Comparison of ENCODE assay signal across 8 mouse cellular contexts in genomic region chr12:112873452-112874190, GRCm38 (mm10). TPM values are rescaled to one million over a fixed set of nuclear protein-coding genes. Genes with fewer than 3 reads are reported as not detected.
DNase-seq lines count a peak whose midpoint lies in the region; ATAC-seq lines count a peak whose summit lies in the region.

No protein-coding gene starts in this region.

- no peak overlapping the region for H3K9ac ChIP-seq in forebrain, embryonic 12.5 days
- no peak overlapping the region for H3K9ac ChIP-seq in hindbrain, embryonic 15.5 days
- peak overlapping the region; percentile 17; the same call in 1 of the 2 replicates for H3K9ac ChIP-seq in limb, embryonic 11.5 days (ENCODE audit: low read length)
- no peak overlapping the region for H3K9ac ChIP-seq in midbrain, embryonic 15.5 days
- no peak overlapping the region for H3K9ac ChIP-seq in stomach, embryonic 15.5 days

- H3K4me1 ChIP-seq in forebrain, embryonic 12.5 days = peaks cover 24% of the 10 kb centered on the region
- peaks cover 36% of the 10 kb centered on the region for H3K4me1 ChIP-seq in hindbrain, embryonic 15.5 days (replicated peaks)
- peaks cover 22% of the 10 kb centered on the region for H3K4me1 ChIP-seq in limb, embryonic 11.5 days (ENCODE audit: control insufficient read depth, insufficient read depth, low read length)
- peaks cover 33% of the 10 kb centered on the region for H3K4me1 ChIP-seq in midbrain, embryonic 15.5 days
- H3K4me1 ChIP-seq in stomach, embryonic 15.5 days = peaks cover 50% of the 10 kb centered on the region

- H3K27me3 ChIP-seq in forebrain, embryonic 12.5 days = peaks cover 86% of the 10 kb centered on the region
- H3K27me3 ChIP-seq in hindbrain, embryonic 15.5 days = peaks cover 63% of the 10 kb centered on the region
- peaks cover 51% of the 10 kb centered on the region for H3K27me3 ChIP-seq in limb, embryonic 11.5 days (ENCODE audit: control insufficient read depth, insufficient read depth, low read length)
- peaks cover 58% of the 10 kb centered on the region for H3K27me3 ChIP-seq in midbrain, embryonic 15.5 days (replicated peaks)
- peaks cover 52% of the 10 kb centered on the region for H3K27me3 ChIP-seq in stomach, embryonic 15.5 days (replicated peaks)

- 0 out of 2 replicates have a peak overlapping the region, but pooled peaks have one; percentile 2 for H3K4me3 ChIP-seq in forebrain, embryonic 12.5 days (replicated peaks)
- H3K4me3 ChIP-seq in hindbrain, embryonic 15.5 days = peak overlapping the region; percentile 30
- H3K4me3 ChIP-seq in limb, embryonic 11.5 days (ENCODE audit: low read depth, low read length) = peak overlapping the region; percentile 7; the same call in 1 of the 2 replicates
- peak overlapping the region; percentile 30 for H3K4me3 ChIP-seq in midbrain, embryonic 15.5 days
- H3K4me3 ChIP-seq in stomach, embryonic 15.5 days (replicated peaks) = peak overlapping the region; percentile 20; the same call in 1 of the 2 replicates

- no peak overlapping the region for H3K27ac ChIP-seq in forebrain, embryonic 12.5 days
- H3K27ac ChIP-seq in hindbrain, embryonic 15.5 days (replicated peaks) = no peak overlapping the region
- H3K27ac ChIP-seq in limb, embryonic 11.5 days (replicated peaks; ENCODE audit: low read depth, low read length) = 0 out of 2 replicates have a peak overlapping the region, but pooled peaks have one; percentile 51
- H3K27ac ChIP-seq in midbrain, embryonic 15.5 days = no peak overlapping the region
- H3K27ac ChIP-seq in stomach, embryonic 15.5 days = 0 out of 2 replicates have a peak overlapping the region, but pooled peaks have one; percentile 6

- H3K9me3 ChIP-seq in forebrain, embryonic 12.5 days = no peaks in the 10 kb centered on the region
- no peaks in the 10 kb centered on the region for H3K9me3 ChIP-seq in hindbrain, embryonic 15.5 days
- H3K9me3 ChIP-seq in limb, embryonic 11.5 days (ENCODE audit: control insufficient read depth, low read length) = no peaks in the 10 kb centered on the region
- no peaks in the 10 kb centered on the region for H3K9me3 ChIP-seq in midbrain, embryonic 15.5 days
- no peaks in the 10 kb centered on the region for H3K9me3 ChIP-seq in stomach, embryonic 15.5 days

- no peaks in the 10 kb centered on the region for H3K36me3 ChIP-seq in forebrain, embryonic 12.5 days (replicated peaks)
- H3K36me3 ChIP-seq in hindbrain, embryonic 15.5 days = no peaks in the 10 kb centered on the region
- no peaks in the 10 kb centered on the region for H3K36me3 ChIP-seq in limb, embryonic 11.5 days (ENCODE audit: control insufficient read depth, insufficient read depth, low read length)
- no peaks in the 10 kb centered on the region for H3K36me3 ChIP-seq in midbrain, embryonic 15.5 days (replicated peaks)
- H3K36me3 ChIP-seq in stomach, embryonic 15.5 days = no peaks in the 10 kb centered on the region

- 24% methylated on average over 18 of the region's 18 CpGs for WGBS in forebrain, embryonic 12.5 days
- WGBS in hindbrain, embryonic 15.5 days = 24% methylated on average over 18 of the region's 18 CpGs
- WGBS in limb, embryonic 11.5 days = 24% methylated on average over 18 of the region's 18 CpGs
- 22% methylated on average over 18 of the region's 18 CpGs for WGBS in midbrain, embryonic 15.5 days
- WGBS in stomach, embryonic 15.5 days = 19% methylated on average over 18 of the region's 18 CpGs

- ATAC-seq in forebrain, embryonic 12.5 days (ENCODE audit: low FRiP score) = peak; percentile 36
- peak; percentile 10; the same call in 1 of the 2 replicates for ATAC-seq in hindbrain, embryonic 15.5 days (ENCODE audit: low FRiP score, low read depth)
- peak; percentile 11; the same call in 1 of the 2 replicates for ATAC-seq in limb, embryonic 11.5 days (ENCODE audit: insufficient number of reproducible peaks, low FRiP score, low TSS enrichment, low read depth)
- ATAC-seq in midbrain, embryonic 15.5 days (replicated peaks) = no peak; the same call in 1 of the 2 replicates
- peak; percentile 28; the same call in 1 of the 2 replicates for ATAC-seq in stomach, embryonic 15.5 days (ENCODE audit: insufficient read depth, low FRiP score, low read depth)

- intact Hi-C loops in heart, postnatal 25 days (cut with DNase I) = loop anchor here (10.0 kb wide), 1 partner anchor 201 kb away; the partner anchor contains the start of gene Tex22

- peak; percentile 95 for DNase-seq in heart, adult 11 months
- no peak for DNase-seq in heart, postnatal 25 days (ENCODE audit: low spot score)
- DNase-seq in adrenal gland, postnatal 14 days = peak; percentile 88
- peak; percentile 78 for DNase-seq in limb, embryonic 11.5 days (ENCODE audit: low spot score)

- peak overlapping the region; percentile 29 for H3K4me2 ChIP-seq in forebrain, embryonic 12.5 days
- H3K4me2 ChIP-seq in hindbrain, embryonic 15.5 days = peak overlapping the region; percentile 55
- H3K4me2 ChIP-seq in limb, embryonic 11.5 days (ENCODE audit: low read depth, severe bottlenecking) = peak overlapping the region; percentile 28
- H3K4me2 ChIP-seq in midbrain, embryonic 15.5 days = peak overlapping the region; percentile 54
- H3K4me2 ChIP-seq in stomach, embryonic 15.5 days = peak overlapping the region; percentile 50

RNA-seq across cellular contexts. Expression of gene Gpr132, which starts 5.6 kb away (rescaled TPM):
- under 1 TPM in 1 of 2 experiments, not detected in 1; 0.23 TPM for total RNA-seq in heart, postnatal 25 days (2021)
- total RNA-seq in adrenal gland, postnatal 14 days (2021) = 0.30 and 3.4 TPM in 2 replicates
- not detected in 2 replicates for polyA plus RNA-seq in forebrain, embryonic 12.5 days (2016; fragmentation: Nextera tagmentation; extraction: Ambion mirVana)
- polyA plus RNA-seq in hindbrain, embryonic 15.5 days (2015; fragmentation: Nextera tagmentation; extraction: Ambion mirVana) = not detected in 2 replicates
- not detected in 2 replicates for polyA plus RNA-seq in limb, embryonic 11.5 days (2014; fragmentation: Nextera tagmentation; extraction: Ambion mirVana)
- polyA plus RNA-seq in midbrain, embryonic 15.5 days (2015; fragmentation: Nextera tagmentation; extraction: Ambion mirVana) = 0.06 and 0.11 TPM in 2 replicates
- 0.33 and 0.41 TPM in 2 replicates for polyA plus RNA-seq in stomach, embryonic 15.5 days (2015; fragmentation: Nextera tagmentation; extraction: Ambion mirVana)

RNA-seq across cellular contexts. Expression of gene Cdca4, which starts 44.4 kb away (rescaled TPM):
- 1 to 10 TPM; 6.4 to 7.6 TPM for total RNA-seq in heart, postnatal 25 days (2021)
- total RNA-seq in adrenal gland, postnatal 14 days (2021) = 19.9 and 21.4 TPM in 2 replicates
- 144 and 149 TPM in 2 replicates for polyA plus RNA-seq in forebrain, embryonic 12.5 days (2016; fragmentation: Nextera tagmentation; extraction: Ambion mirVana)
- 37.3 and 44.6 TPM in 2 replicates for polyA plus RNA-seq in hindbrain, embryonic 15.5 days (2015; fragmentation: Nextera tagmentation; extraction: Ambion mirVana)
- polyA plus RNA-seq in limb, embryonic 11.5 days (2014; fragmentation: Nextera tagmentation; extraction: Ambion mirVana) = 180 and 189 TPM in 2 replicates
- polyA plus RNA-seq in midbrain, embryonic 15.5 days (2015; fragmentation: Nextera tagmentation; extraction: Ambion mirVana) = 44.1 and 50.1 TPM in 2 replicates
- polyA plus RNA-seq in stomach, embryonic 15.5 days (2015; fragmentation: Nextera tagmentation; extraction: Ambion mirVana) = 97.0 and 100 TPM in 2 replicates

RNA-seq across cellular contexts. Expression of gene Jag2, which starts 56.0 kb away (rescaled TPM):
- total RNA-seq in heart, postnatal 25 days (2021) = 10 to 100 TPM; 22.4 to 34.7 TPM
- total RNA-seq in adrenal gland, postnatal 14 days (2021) = 18.6 and 20.8 TPM in 2 replicates
- 5.6 and 6.2 TPM in 2 replicates for polyA plus RNA-seq in forebrain, embryonic 12.5 days (2016; fragmentation: Nextera tagmentation; extraction: Ambion mirVana)
- 13.7 and 14.4 TPM in 2 replicates for polyA plus RNA-seq in hindbrain, embryonic 15.5 days (2015; fragmentation: Nextera tagmentation; extraction: Ambion mirVana)
- 4.0 and 4.7 TPM in 2 replicates for polyA plus RNA-seq in limb, embryonic 11.5 days (2014; fragmentation: Nextera tagmentation; extraction: Ambion mirVana)
- polyA plus RNA-seq in midbrain, embryonic 15.5 days (2015; fragmentation: Nextera tagmentation; extraction: Ambion mirVana) = 16.4 and 18.4 TPM in 2 replicates
- polyA plus RNA-seq in stomach, embryonic 15.5 days (2015; fragmentation: Nextera tagmentation; extraction: Ambion mirVana) = 6.0 and 7.0 TPM in 2 replicates

Comparison
In these comparisons a context has a peak if more than half of its experiments do, and no peak if none do; other contexts are left out.
1. H3K27ac ChIP-seq: peak in limb, embryonic 11.5 days (single experiment) and stomach, embryonic 15.5 days (single experiment); none in forebrain, embryonic 12.5 days (single experiment), hindbrain, embryonic 15.5 days (single experiment) and midbrain, embryonic 15.5 days (single experiment).
2. Peak in every context shown above with its lines, with median percentiles within 50 percentile points of each other: H3K4me2 ChIP-seq and H3K4me3 ChIP-seq.